Mouse (Mus musculus): ENCODE data around the gene 4930415O20Rik. TPM values are rescaled to one million over a fixed set of nuclear protein-coding genes. Genes with fewer than 3 reads are reported as not detected.

The 4930415O20Rik gene
- polyA plus RNA-seq, 1 experiment from 2014 or later: not detected

DNA sequence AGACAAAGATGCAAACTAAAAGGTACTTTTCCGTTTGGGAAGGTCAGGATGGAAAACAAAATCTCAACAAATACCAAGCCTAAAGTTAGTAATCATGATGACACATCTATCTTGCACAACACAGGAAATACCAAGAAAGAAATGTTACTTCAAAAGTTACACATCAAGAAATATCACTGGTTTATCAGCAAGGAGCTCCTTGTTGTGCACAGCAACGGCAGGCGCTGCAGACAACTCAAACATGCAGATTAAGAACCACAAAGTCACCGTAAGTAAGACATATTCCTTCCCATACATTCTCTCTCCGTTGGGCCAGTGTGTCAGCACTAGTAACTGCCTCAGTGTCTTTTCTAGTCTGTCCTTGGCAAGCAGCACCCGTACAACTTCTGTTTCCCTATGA is 29.7 kb upstream of the 4930415O20Rik start:
- no peak for ATAC-seq (ENCODE audit: low FRiP score)
- Histone ChIP-seq H3K36me3 (peaks cover 64% of the 10 kb centered on the region), H3K4me1 (replicated peaks) (no peaks in the 10 kb centered on the region), H3K9ac (no peak overlapping the region), H3K27ac (no peak overlapping the region), H3K9me3 (no peaks in the 10 kb centered on the region), H3K4me2 (no peak overlapping the region), H3K27me3 (no peaks in the 10 kb centered on the region), H3K4me3 (no peak overlapping the region)
- 90% methylated on average over 6 of the region's 6 CpGs for WGBS

DNA sequence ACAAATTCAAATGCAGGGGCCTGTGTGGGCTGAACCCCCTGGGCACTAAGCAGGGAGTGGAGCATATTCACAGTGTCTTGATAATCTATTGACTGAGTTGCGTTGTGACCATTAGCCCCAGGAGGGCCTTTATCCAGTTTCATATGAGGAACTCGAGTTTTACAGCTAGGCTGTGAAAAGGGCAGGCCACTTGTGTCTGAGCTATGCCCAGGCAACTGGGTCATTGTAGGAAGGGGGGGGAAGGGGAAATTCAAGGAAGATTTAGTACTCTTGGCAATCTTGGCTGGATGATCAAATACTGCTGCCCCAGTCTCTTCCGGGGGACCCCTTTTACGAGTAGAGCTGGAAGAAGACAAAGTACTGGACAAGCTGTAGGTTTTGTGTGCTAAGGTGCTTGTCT is 27.5 kb upstream of the 4930415O20Rik start:
- H3K4me1 ChIP-seq (replicated peaks): no peaks in the 10 kb centered on the region
- WGBS: 88% methylated on average over 4 of the region's 4 CpGs
- no peak overlapping the region for H3K4me3 ChIP-seq
- no peaks in the 10 kb centered on the region for H3K9me3 ChIP-seq
- H3K9ac ChIP-seq: no peak overlapping the region
- no peak overlapping the region for H3K27ac ChIP-seq
- H3K27me3 ChIP-seq: no peaks in the 10 kb centered on the region
- no peak for ATAC-seq (ENCODE audit: low FRiP score)
- no peak overlapping the region for H3K4me2 ChIP-seq
- peaks cover 80% of the 10 kb centered on the region for H3K36me3 ChIP-seq

DNA sequence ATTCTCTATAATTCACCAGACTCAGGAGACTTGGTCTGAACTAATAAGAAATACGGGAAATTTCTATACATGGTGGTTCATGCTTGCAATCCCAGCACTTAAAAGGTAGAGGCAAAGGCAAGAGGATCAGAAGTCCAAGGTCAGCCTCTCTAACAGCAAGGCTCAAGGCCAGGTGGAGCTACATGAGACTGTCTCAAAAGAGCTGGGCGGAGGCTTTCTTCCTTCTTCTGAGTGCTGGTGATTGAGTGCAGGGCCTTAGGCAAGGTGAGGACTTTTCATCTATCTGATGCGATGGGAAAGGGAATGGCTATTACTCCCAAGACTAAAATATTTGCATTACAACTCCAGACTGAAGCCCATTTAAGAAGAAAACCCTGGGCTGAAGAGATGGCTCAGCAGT is 25.7 kb upstream of the 4930415O20Rik start:
- no peaks in the 10 kb centered on the region for H3K27me3 ChIP-seq
- H3K9ac ChIP-seq: no peak overlapping the region
- no peak overlapping the region for H3K4me3 ChIP-seq
- no peak overlapping the region for H3K4me2 ChIP-seq
- ATAC-seq (ENCODE audit: low FRiP score): no peak
- H3K9me3 ChIP-seq: no peaks in the 10 kb centered on the region
- no peaks in the 10 kb centered on the region for H3K4me1 ChIP-seq (replicated peaks)
- H3K36me3 ChIP-seq: peaks cover 82% of the 10 kb centered on the region
- no peak overlapping the region for H3K27ac ChIP-seq
- over 99% methylated on average over 3 of the region's 3 CpGs for WGBS

DNA sequence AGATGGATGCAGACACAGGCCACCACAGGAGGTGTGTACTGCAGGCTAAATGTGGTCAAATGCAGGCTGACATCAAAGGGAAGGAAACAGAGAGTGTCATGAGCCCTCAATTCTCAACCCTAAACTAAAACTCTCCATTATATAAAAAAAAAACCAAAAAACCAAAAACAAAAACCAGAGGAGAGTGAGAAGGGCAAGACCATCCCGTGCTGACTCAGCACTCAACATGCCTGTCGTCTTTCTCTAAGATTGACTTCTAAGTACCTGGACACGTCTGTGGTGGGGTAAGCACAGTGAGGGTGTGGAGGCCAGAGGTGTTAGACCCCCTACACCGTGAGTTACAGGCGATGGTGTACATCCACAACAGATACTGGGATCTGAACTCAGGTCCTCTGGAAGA is 24.0 kb upstream of the 4930415O20Rik start:
- H3K4me3 ChIP-seq: no peak overlapping the region
- H3K4me2 ChIP-seq: no peak overlapping the region
- H3K9me3 ChIP-seq: no peaks in the 10 kb centered on the region
- H3K36me3 ChIP-seq: peaks cover 82% of the 10 kb centered on the region
- H3K9ac ChIP-seq: no peak overlapping the region
- WGBS: 99% methylated on average over 5 of the region's 5 CpGs
- no peaks in the 10 kb centered on the region for H3K4me1 ChIP-seq (replicated peaks)
- H3K27me3 ChIP-seq: no peaks in the 10 kb centered on the region
- ATAC-seq (ENCODE audit: low FRiP score): no peak
- H3K27ac ChIP-seq: no peak overlapping the region

DNA sequence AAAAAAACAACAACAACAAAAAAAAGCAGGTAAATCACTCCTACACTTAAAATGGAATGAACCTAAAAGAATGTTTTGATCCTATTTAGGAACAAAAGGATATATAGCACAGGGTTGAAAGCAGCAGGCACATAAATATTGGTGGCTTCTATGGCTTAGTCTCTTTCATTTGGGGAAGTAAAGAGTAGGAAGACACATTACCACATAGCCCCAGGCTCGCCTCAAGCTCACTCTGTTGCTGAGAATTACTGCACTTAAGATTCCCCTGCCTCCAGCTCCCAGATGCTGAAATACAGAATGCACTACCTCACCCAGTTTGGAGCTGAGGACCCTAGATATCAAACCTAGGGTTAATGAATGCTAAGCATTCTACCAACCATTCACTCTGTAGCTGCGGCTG is 18.0 kb upstream of the 4930415O20Rik start:
- peaks cover 63% of the 10 kb centered on the region for H3K36me3 ChIP-seq
- no peak overlapping the region for H3K4me2 ChIP-seq
- no peak for ATAC-seq (ENCODE audit: low FRiP score)
- H3K4me1 ChIP-seq (replicated peaks): no peaks in the 10 kb centered on the region
- no peak overlapping the region for H3K27ac ChIP-seq
- no peak overlapping the region for H3K4me3 ChIP-seq
- WGBS: 95% methylated on average over 2 of the region's 2 CpGs
- H3K9ac ChIP-seq: no peak overlapping the region
- H3K27me3 ChIP-seq: no peaks in the 10 kb centered on the region
- no peaks in the 10 kb centered on the region for H3K9me3 ChIP-seq

DNA sequence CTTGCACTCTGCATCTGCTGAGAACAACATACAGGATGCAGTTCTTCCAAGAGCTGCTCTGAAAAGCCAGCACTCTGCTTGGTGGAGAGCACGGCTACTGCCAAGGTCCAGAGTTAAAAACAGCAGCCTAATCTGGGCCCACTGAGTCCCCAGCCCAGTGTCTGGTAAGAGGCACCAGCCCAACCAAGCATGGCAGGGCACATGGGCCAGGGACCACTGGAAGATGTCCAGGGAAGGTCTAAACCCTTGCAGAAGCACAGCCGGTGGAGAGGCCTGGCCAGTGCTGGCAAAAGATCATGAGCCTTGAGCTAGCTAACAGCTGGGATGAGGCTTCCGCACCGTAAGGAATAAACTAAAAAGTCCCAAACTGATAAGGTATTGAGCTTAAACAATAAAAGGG is 14.9 kb upstream of the 4930415O20Rik start:
- Histone ChIP-seq H3K27ac (no peak overlapping the region), H3K4me3 (no peak overlapping the region), H3K9ac (no peak overlapping the region), H3K27me3 (no peaks in the 10 kb centered on the region), H3K9me3 (no peaks in the 10 kb centered on the region), H3K36me3 (peaks cover 66% of the 10 kb centered on the region), H3K4me1 (replicated peaks) (no peaks in the 10 kb centered on the region), H3K4me2 (no peak overlapping the region)
- ATAC-seq (ENCODE audit: low FRiP score): no peak
- WGBS: 92% methylated on average over 4 of the region's 4 CpGs

DNA sequence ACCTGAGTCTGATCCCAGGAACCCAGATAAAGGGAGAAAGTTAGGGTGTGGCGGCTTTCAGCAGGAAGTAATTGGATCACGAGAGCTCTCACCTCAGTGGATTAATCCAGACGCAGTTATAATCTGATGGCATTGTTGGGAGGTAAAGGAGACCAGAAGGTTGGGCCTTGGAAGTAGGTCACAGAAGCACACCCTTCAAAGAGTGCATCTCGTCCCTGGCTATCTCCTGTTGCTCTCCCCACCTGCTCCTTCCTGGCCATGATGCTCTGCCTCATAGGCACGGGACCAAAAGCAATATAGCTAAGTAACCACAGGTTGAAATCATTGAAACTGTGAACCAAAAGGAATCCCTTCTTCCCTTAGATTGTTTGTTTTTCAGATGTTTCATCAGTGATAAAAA is 13.6 kb upstream of the 4930415O20Rik start:
- Histone ChIP-seq H3K27me3 (no peaks in the 10 kb centered on the region), H3K9me3 (no peaks in the 10 kb centered on the region), H3K4me1 (replicated peaks) (no peaks in the 10 kb centered on the region; the same call in 1 of the 2 replicates), H3K4me3 (no peak overlapping the region), H3K4me2 (no peak overlapping the region), H3K36me3 (peaks cover 57% of the 10 kb centered on the region), H3K9ac (no peak overlapping the region), H3K27ac (no peak overlapping the region)
- ATAC-seq (ENCODE audit: low FRiP score): no peak
- WGBS: 92% methylated on average over 5 of the region's 5 CpGs

DNA sequence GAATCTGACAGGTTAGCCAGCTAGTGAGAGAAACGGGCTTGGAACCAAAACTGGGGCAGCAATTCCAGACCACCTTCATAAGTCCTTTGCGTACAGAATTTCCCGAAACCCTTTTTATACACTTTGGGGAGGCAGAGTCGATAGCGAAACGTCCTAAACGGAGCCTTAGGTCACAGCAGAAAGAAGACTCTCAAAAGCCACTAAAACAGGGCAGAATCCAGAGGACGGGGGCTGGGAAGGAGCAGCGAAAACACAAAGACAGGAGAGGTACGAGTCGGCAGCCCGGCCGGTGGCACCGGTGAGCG is 3.9 kb upstream of the 4930415O20Rik start:
- H3K4me1 ChIP-seq (replicated peaks): peaks cover 35% of the 10 kb centered on the region
- peaks cover 12% of the 10 kb centered on the region for H3K36me3 ChIP-seq
- no peak for ATAC-seq (ENCODE audit: low FRiP score)
- peak overlapping the region; percentile 92 for H3K9ac ChIP-seq
- peak overlapping the region; percentile 94 for H3K27ac ChIP-seq
- H3K4me3 ChIP-seq: peak overlapping the region; percentile 92
- peak overlapping the region; percentile 95 for H3K4me2 ChIP-seq
- no peaks in the 10 kb centered on the region for H3K27me3 ChIP-seq
- WGBS: 1% methylated on average over 15 of the region's 15 CpGs
- no peaks in the 10 kb centered on the region for H3K9me3 ChIP-seq

DNA sequence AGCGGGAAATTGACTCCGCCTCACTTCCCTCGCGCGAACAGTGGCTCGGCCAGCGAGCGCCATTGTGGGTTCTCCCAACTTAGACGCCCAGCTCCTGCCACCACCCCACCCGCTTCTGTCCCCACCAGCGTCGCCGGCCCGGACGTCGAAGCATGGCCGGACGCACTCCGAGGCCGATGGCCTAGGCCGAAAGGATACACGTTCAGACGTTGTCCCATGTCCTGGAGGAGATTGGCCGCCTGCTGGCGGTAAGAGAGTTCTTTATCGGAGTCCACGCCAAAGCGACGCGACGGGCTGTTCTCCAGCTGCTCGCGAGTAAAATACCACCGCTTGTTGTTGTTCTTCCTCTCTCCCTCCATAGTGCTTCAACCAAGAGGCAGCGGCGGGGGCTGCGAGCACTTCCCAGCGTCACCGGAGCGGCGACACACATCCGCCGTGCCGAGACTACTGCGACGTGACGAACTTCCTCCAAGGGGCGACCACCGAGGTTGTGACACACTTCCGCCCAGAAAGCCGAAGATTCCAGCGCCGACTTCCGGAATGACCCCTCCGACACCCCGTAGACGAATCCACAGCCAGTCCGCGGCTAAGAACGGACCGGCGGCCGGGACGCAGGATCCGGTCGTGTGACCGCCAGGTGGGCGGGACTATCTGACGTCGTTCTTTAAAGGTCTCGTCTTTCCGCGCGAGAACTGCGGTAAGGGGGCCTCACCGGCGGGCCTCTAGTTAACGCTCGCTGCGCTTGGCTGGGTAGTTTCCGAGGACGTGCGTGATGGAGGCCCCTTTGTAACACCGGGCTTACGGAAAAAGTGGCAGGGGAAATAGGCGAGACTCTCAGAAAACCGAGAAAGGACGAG is 3.3 kb upstream of the 4930415O20Rik start:
- Histone ChIP-seq H3K4me2 (peak overlapping the region; percentile 95), H3K4me3 (peak overlapping the region; percentile 92), H3K27ac (peak overlapping the region; percentile 94), H3K9ac (peak overlapping the region; percentile 92), H3K9me3 (no peaks in the 10 kb centered on the region), H3K36me3 (peaks cover 12% of the 10 kb centered on the region), H3K27me3 (no peaks in the 10 kb centered on the region), H3K4me1 (replicated peaks) (peaks cover 35% of the 10 kb centered on the region)
- WGBS: under 1% methylated on average over 88 of the region's 88 CpGs
- ATAC-seq (ENCODE audit: low FRiP score): peak; percentile 98

DNA sequence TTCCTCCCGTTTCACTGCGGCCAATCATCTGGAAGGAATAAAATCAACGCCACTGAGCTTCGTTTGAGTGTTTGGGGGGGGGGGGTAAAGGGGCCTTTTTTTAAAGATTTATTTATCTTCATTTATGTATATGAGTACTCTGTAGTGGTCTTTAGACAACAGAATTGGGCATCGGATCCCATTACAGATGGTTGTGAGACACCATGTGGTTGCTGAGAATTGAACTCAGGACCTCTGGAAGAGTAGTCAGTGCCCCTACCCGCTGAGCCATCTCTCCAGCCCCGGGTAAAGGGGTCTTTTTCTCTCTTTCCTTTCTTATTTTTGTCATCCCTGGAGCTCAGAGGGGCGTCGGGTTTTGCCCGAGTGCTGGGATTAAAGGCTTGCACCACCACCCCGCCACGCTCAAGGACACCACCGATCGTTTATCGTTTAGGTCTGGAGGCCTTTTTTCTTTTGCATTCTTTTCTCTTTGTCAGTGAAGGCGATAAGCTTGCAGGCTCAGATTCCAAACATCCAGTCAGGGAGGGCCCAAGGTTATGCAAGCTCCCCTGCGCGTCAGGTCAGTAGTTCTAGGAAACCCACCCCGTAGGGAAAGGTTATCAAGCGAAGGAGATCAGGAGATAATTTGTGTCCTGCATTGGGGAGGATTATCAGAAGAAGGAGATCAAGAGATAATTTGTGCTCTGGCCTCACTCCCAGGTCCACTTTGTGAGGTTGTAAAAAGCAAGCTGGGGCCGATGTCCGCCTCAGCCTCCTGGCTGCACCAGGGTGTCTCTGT is 2.4 kb upstream of the 4930415O20Rik start:
- no peaks in the 10 kb centered on the region for H3K9me3 ChIP-seq
- peaks cover 3% of the 10 kb centered on the region for H3K36me3 ChIP-seq
- peak overlapping the region; percentile 78 for H3K4me2 ChIP-seq
- peaks cover 33% of the 10 kb centered on the region for H3K4me1 ChIP-seq (replicated peaks)
- H3K27me3 ChIP-seq: no peaks in the 10 kb centered on the region
- peak overlapping the region; percentile 92 for H3K4me3 ChIP-seq
- 15% methylated on average over 22 of the region's 22 CpGs for WGBS
- peak; percentile 12 for ATAC-seq (ENCODE audit: low FRiP score)
- H3K9ac ChIP-seq: peak overlapping the region; percentile 86
- H3K27ac ChIP-seq: peak overlapping the region; percentile 92

DNA sequence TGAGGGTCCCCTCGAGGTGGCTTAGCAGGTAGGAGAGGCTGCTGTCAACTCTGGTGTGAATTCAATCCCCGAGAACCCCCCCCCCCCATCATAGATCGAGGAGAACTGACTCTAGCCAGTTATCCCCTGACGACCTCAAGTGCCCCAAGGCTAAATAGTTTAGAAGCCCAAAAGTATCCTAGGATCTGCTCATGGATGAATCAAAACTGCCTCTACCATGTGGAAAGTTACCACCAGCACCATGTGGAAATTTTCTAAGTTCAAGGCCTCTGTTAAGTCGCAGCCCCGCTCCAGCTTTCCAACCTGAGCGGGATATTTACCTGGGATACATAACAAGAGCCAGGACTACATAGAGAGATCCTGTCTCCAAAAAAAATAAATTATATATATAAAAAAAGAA is 1.6 kb upstream of the 4930415O20Rik start:
- Histone ChIP-seq H3K36me3 (no peaks in the 10 kb centered on the region), H3K27ac (no peak overlapping the region; the same call in 1 of the 2 replicates), H3K4me2 (peak overlapping the region; percentile 78), H3K4me1 (replicated peaks) (peaks cover 30% of the 10 kb centered on the region), H3K27me3 (0 out of 2 replicates have a peak, but pooled peaks cover 3% of the 10 kb centered on the region), H3K9me3 (no peaks in the 10 kb centered on the region), H3K9ac (peak overlapping the region; percentile 86), H3K4me3 (peak overlapping the region; percentile 92)
- WGBS: 78% methylated on average over 7 of the region's 7 CpGs
- ATAC-seq (ENCODE audit: low FRiP score): no peak

DNA sequence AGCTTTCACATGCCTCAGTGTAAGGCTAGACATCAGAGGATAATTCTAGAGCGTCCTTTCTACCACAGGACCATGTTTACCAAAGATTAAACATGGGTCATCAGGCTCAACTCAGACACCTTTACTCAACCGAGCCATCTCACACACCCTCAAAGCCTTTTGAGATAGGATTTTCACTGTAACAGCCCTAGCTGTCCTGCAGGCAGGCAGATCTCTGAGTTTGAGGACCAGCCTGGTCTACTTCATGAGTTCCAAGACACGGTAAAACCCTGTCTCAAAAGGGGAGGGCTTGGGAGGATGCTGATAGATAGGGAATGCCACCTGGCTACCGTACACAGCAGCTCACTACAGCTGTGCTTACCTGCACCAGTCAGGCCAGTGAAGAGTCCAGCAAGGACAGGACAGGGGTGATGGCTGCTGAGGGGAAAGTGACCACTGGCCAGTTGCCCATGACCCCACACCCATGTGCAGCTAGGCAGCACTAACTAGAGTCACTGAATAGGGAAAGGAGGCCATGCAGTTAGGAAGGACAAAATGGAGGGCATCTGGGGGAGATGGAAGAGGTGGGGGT is 924 bp upstream of the 4930415O20Rik start:
- H3K9ac ChIP-seq: peak overlapping the region; percentile 13; the same call in 1 of the 2 replicates
- no peak for ATAC-seq (ENCODE audit: low FRiP score)
- no peaks in the 10 kb centered on the region for H3K36me3 ChIP-seq
- H3K4me3 ChIP-seq: no peak overlapping the region
- no peaks in the 10 kb centered on the region for H3K9me3 ChIP-seq
- H3K27ac ChIP-seq: no peak overlapping the region
- H3K27me3 ChIP-seq: 0 out of 2 replicates have a peak, but pooled peaks cover 5% of the 10 kb centered on the region
- H3K4me1 ChIP-seq (replicated peaks): peaks cover 26% of the 10 kb centered on the region
- no peak overlapping the region for H3K4me2 ChIP-seq
- WGBS: 89% methylated on average over 4 of the region's 4 CpGs

Measured in hindbrain, embryonic 13.5 days (tissue).